Mouse (Mus musculus) CH12.LX (cell line): ENCODE results near the gene Zfyve27. TPM values are rescaled to one million over a fixed set of nuclear protein-coding genes. Genes with fewer than 3 reads are reported as not detected.

Experiments
- DNase-seq: peaks from one replicate; pipeline ENCODE4 v3.0.0-alpha.2; 2013; ENCODE audit errors: extremely low read depth
- H3K27ac ChIP-seq: 2 replicates; pipeline ENCODE4 v1.5.1; 2012; ENCODE audit warnings: low read depth, mild to moderate bottlenecking, control low read depth, moderate library complexity; ENCODE audit not compliant: insufficient read depth
- H3K27me3 ChIP-seq: replicated peaks from 2 replicates; pipeline ENCODE3; 2012; ENCODE audit warnings: inconsistent platforms
- H3K36me3 ChIP-seq, 2 experiments: replicated peaks in 1 of 2; 2 replicates each; pipeline versions ENCODE3 to v1.6.1; 2012; ENCODE audit warnings: inconsistent platforms in 1 of 2, low read length in 1 of 2, mild to moderate bottlenecking in 1 of 2, mixed read lengths in 1 of 2, moderate library complexity in 1 of 2; ENCODE audit not compliant: control insufficient read depth in 1 of 2, insufficient read depth in 1 of 2
- H3K4me1 ChIP-seq, 2 experiments: 2 replicates each; pipeline ENCODE4 v1.6.1; 2012; ENCODE audit warnings: inconsistent platforms in 1 of 2, moderate library complexity in 1 of 2; ENCODE audit not compliant: insufficient read depth in 2 of 2, control insufficient read depth in 1 of 2
- H3K4me2 ChIP-seq: 2 replicates; pipeline ENCODE4 v1.6.1; 2012; ENCODE audit warnings: low read depth, mild to moderate bottlenecking, control low read depth; ENCODE audit not compliant: poor library complexity, insufficient read depth, severe bottlenecking
- H3K4me3 ChIP-seq, 3 experiments: fragments of 150-350 bp in 1 of 3; sonication (generic) in 1 of 3; replicated peaks in 1 of 3; 2 replicates each; pipeline versions ENCODE3 to v1.5.1; 2011 to 2012; ENCODE audit warnings: low read depth in 2 of 3, low read length in 2 of 3, mild to moderate bottlenecking in 2 of 3, moderate library complexity in 2 of 3, control low read depth in 1 of 3, improper control_type of control experiment in 1 of 3, inconsistent platforms in 1 of 3, mixed read lengths in 1 of 3; ENCODE audit not compliant: poor library complexity in 1 of 3
- H3K79me2 ChIP-seq: replicated peaks from 2 replicates; pipeline ENCODE4 v1.6.1; 2012; ENCODE audit warnings: mild to moderate bottlenecking, moderate library complexity; ENCODE audit not compliant: control insufficient read depth, poor library complexity, insufficient read depth, severe bottlenecking; ENCODE audit errors: extremely low read depth
- H3K9ac ChIP-seq: 2 replicates; pipeline ENCODE4 v1.6.1; 2012; ENCODE audit warnings: low read depth, mild to moderate bottlenecking, control low read depth, moderate library complexity; ENCODE audit not compliant: insufficient read depth
- H3K9me3 ChIP-seq: replicated peaks from 2 replicates; pipeline ENCODE3; 2012; ENCODE audit warnings: low read length, inconsistent platforms, mixed read lengths
- BHLHE40 ChIP-seq: IDR thresholded peaks from 2 replicates; pipeline ENCODE4 v1.6.1; 2011; ENCODE audit warnings: mild to moderate bottlenecking, low read depth, low read length, improper control_type of control experiment
- CHD1 ChIP-seq: IDR thresholded peaks from 2 replicates; pipeline ENCODE4 v1.6.1; 2012; ENCODE audit warnings: low read depth, low read length, improper control_type of control experiment, inconsistent platforms
- E2F4 ChIP-seq: IDR thresholded peaks from 2 replicates; pipeline ENCODE4 v1.6.1; 2011; ENCODE audit warnings: low read depth, low read length, improper control_type of control experiment; ENCODE audit not compliant: insufficient replicate concordance
- ETS1 ChIP-seq: conservative IDR thresholded peaks from 2 replicates; pipeline ENCODE4 v1.6.1; 2012; ENCODE audit warnings: low read depth, mild to moderate bottlenecking, inconsistent platforms, low read length, improper control_type of control experiment, moderate library complexity
- JUND ChIP-seq: conservative IDR thresholded peaks from 2 replicates; pipeline ENCODE4 v1.6.1; 2011; ENCODE audit warnings: low read depth, low read length, improper control_type of control experiment
- MAFK ChIP-seq: IDR thresholded peaks from 2 replicates; pipeline ENCODE4 v1.6.1; 2011; ENCODE audit warnings: low read length, improper control_type of control experiment; ENCODE audit not compliant: insufficient replicate concordance
- MYC ChIP-seq: IDR thresholded peaks from 2 replicates; pipeline ENCODE4 v1.6.1; 2011; ENCODE audit warnings: low read depth, mild to moderate bottlenecking, improper control_type of control experiment, low read length
- NELFE ChIP-seq: IDR thresholded peaks from 2 replicates; pipeline ENCODE4 v1.6.1; 2011; ENCODE audit warnings: low read depth, low read length, improper control_type of control experiment
- NRF1 ChIP-seq: IDR thresholded peaks from 2 replicates; pipeline ENCODE4 v1.6.1; 2014; ENCODE audit warnings: low read depth, mild to moderate bottlenecking, inconsistent platforms, low read length, improper control_type of control experiment, moderate library complexity
- POLR2A ChIP-seq: IDR thresholded peaks from 2 replicates; pipeline ENCODE4 v1.6.1; 2011; ENCODE audit warnings: low read depth, mild to moderate bottlenecking, improper control_type of control experiment, low read length
- RAD21 ChIP-seq: IDR thresholded peaks from 2 replicates; pipeline ENCODE4 v1.6.1; 2011; ENCODE audit warnings: low read depth, mild to moderate bottlenecking, low read length, improper control_type of control experiment, moderate library complexity
- TBP ChIP-seq: conservative IDR thresholded peaks from 2 replicates; pipeline ENCODE4 v1.6.1; 2011; ENCODE audit warnings: low read depth, low read length, improper control_type of control experiment
- TCF12 ChIP-seq: IDR thresholded peaks from 2 replicates; pipeline ENCODE4 v1.6.1; 2014; ENCODE audit warnings: low read depth, mild to moderate bottlenecking, inconsistent platforms, low read length, improper control_type of control experiment
- USF1 ChIP-seq: IDR thresholded peaks from 2 replicates; pipeline ENCODE4 v1.6.1; 2014; ENCODE audit warnings: low read depth, mild to moderate bottlenecking, inconsistent platforms, low read length, improper control_type of control experiment
- USF2 ChIP-seq: conservative IDR thresholded peaks from 2 replicates; pipeline ENCODE4 v1.6.1; 2011; ENCODE audit warnings: low read depth, low read length, improper control_type of control experiment
- ZC3H11A ChIP-seq: IDR thresholded peaks from 2 replicates; pipeline ENCODE4 v1.6.1; 2012; ENCODE audit warnings: low read depth, mild to moderate bottlenecking, inconsistent platforms, low read length, improper control_type of control experiment
- ZMIZ1 ChIP-seq: IDR thresholded peaks from 2 replicates; pipeline ENCODE4 v1.6.1; 2012; ENCODE audit warnings: low read depth, mild to moderate bottlenecking, inconsistent platforms, low read length, improper control_type of control experiment
- ZNF384 ChIP-seq: IDR thresholded peaks from 2 replicates; pipeline ENCODE4 v1.6.1; 2012; ENCODE audit warnings: low read depth, low read length, improper control_type of control experiment, inconsistent platforms
- dilution Hi-C: fragments of 300-500 bp; cut with MboI; formaldehyde crosslinking; loops from 2 replicates; pipeline ENCODE4 v1.14.3; 2020; ENCODE audit warnings: low sequenced_read_pairs; ENCODE audit not compliant: extremely low pct_unique_long_range_greater_than_20kb, extremely low pct_ligation_motif_present
- in situ Hi-C: fragments of 300-500 bp; cut with MboI; formaldehyde crosslinking; loops from 3 replicates; pipeline ENCODE4 v1.14.3; 2019; ENCODE audit warnings: low sequenced_read_pairs, low pct_ligation_motif_present, low pct_unique_long_range_greater_than_20kb, mixed read lengths
- polyA plus RNA-seq: library from polyadenylated mRNA; unstranded; fragments of >175 nt; gene quantifications from 2 replicates; pipeline ENCODE4 v1.2.1, GENCODE M21; 2012; ENCODE audit warnings: low read depth; ENCODE audit not compliant: insufficient read length
- total RNA-seq, 2 experiments: library from RNA; depleted of rRNA; stranded (reverse); fragments of 300-350 nt in 1 of 2; fragments of >200 nt in 1 of 2; gene quantifications; 2 replicates each; pipeline ENCODE4 v1.2.3; 2012 to 2014

Gene Zfyve27
- total and polyA plus RNA-seq, 3 experiments, result 11.4 to 19.2 (median 16.2) TPM

- Histone ChIP-seq H3K27ac (no peak overlapping the region), H3K27me3 (peaks cover 51% of the 10 kb centered on the region), H3K9ac (no peak overlapping the region), H3K79me2 (no peaks in the 10 kb centered on the region), H3K36me3 (no peaks in the 10 kb centered on the region), H3K4me3 (no peak overlapping the region), H3K4me2 (no peak overlapping the region), H3K9me3 (peaks cover 4% of the 10 kb centered on the region), H3K4me1 (peaks cover 0 to 8% of the 10 kb centered on the region in 2 experiments; a peak in 2 of 4 replicates)
- in situ Hi-C loops, result no loop called here
- DNase-seq, result no peak
- TF ChIP-seq TBP (no peak), ZNF384 (no peak), USF2 (no peak), E2F4 (no peak), MAFK (no peak), BHLHE40 (no peak), RAD21 (no peak), NRF1 (no peak), JUND (no peak), ZC3H11A (no peak), POLR2A (no peak), MYC (no peak), NELFE (no peak), ETS1 (no peak)
- dilution Hi-C loops, result no loop called here
Observed at GRCm38 (mm10) chr19:42205201-42205600, 41.5 kb downstream of the Zfyve27 start.

GRCm38 (mm10) chr19:42209485-42209884, 45.7 kb downstream of the Zfyve27 start:
- peaks cover 65% of the 10 kb centered on the region for H3K27me3 ChIP-seq
- H3K4me3 ChIP-seq, result no peak overlapping the region
- H3K27ac ChIP-seq, result no peak overlapping the region
- in situ Hi-C loops, result no loop called here
- no peaks in the 10 kb centered on the region for H3K9me3 ChIP-seq
- dilution Hi-C loops, result no loop called here
- H3K36me3 ChIP-seq, result no peaks in the 10 kb centered on the region
- no peaks in the 10 kb centered on the region for H3K79me2 ChIP-seq
- TF ChIP-seq USF1 (no peak), ZMIZ1 (no peak), USF2 (no peak), MYC (no peak), TCF12 (no peak), ZC3H11A (no peak), CHD1 (no peak)
- no peak overlapping the region for H3K9ac ChIP-seq
- no peak overlapping the region for H3K4me2 ChIP-seq
- DNase-seq, result no peak
- peaks cover 0 to 8% of the 10 kb centered on the region in 2 experiments; a peak in 2 of 4 replicates for H3K4me1 ChIP-seq
